Mouse (Mus musculus): ENCODE data around the gene Slc33a1.

Gene Slc33a1

DNA sequence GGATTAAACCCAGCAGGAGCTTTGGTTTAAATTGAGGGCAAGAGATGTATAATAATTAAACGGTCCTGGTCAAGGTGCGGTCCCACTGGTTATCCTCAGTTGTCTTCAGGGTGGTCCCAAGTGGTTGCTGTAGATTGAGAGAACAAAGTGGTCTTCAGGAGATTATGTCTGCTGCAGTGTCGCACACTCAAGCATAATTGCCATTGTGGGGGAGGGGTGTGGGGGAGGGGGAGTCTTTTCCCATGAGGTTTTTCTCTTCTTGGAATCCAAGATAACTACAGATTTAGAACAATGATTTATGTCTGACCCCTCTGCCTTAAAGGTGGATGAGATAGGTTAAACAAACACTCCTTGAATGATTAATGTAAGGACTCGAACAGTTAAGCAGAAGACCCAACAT lies 54.3 kb downstream of the Slc33a1 start:
- no peak for TF ChIP-seq GATA4 (IDR thresholded peaks at IDR 0.05; ENCODE audit: insufficient replicate concordance, low read length)

DNA sequence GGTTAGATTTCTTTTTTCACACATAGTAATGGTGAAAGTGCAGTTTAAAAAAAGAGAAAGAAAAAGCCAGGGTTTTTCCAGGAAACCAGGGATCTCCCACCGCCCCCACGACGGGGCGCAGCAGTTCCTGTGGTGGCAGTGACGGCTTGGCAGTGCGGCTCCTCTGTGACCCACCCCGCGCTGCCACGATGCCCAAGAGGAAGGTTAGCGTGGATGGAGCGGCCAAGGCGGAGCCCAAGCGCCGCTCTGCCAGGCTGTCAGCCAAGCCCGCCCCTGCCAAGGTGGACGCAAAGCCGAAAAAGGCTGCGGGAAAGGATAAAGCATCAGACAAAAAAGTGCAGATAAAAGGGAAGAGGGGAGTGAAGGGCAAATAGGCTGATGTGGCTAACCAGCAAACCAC lies 59.3 kb downstream of the Slc33a1 start:
- TF ChIP-seq GATA4 (IDR thresholded peaks at IDR 0.05; ENCODE audit: insufficient replicate concordance, low read length): no peak

DNA sequence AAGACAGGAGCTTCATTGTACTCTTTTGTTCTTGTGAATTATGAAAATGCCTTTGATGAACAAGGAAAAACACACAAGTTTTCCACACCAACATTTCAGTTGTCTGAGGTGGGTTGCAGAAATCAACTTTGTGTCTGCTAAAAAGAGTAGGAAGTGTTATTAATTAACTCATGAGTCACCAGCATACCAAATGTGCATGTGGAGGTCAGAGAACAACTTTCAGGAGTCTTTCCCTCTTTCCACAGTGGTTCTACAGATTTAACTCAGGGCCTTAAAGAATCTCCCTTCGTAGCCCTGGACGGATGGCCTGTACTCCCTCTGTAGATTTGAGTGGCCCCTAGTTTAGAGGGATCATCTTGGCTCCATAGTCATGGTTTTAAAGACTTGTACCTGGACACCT lies 60.4 kb downstream of the Slc33a1 start:
- no peak for TF ChIP-seq GATA4 (IDR thresholded peaks at IDR 0.05; ENCODE audit: insufficient replicate concordance, low read length)

DNA sequence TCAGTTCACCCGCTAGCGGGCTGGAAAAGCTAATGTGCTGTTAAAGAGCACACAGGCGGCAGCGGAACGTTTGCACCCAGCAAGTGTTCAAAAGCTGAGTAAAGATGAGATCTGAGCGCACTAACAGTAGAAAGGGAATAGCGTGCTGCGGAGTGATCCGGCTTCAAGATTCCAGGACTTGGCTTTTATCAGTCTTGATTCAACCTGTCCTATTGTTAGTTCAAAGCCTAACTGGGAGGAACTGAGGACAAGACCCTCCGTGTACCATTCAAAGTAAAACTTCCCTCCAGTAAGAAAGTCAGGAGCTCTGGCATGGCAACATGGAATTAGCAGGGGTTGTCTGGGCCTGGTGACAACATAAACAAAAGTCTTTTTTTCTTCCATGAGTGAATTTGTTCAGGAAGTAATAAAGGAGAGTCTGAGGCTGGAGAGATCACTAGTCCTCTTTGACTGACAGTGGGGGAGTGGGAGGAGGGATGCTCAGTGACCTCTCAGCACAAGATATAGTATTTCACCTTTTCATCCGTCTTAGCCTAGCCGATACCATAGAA lies 64.5 kb downstream of the Slc33a1 start:
- no peak for TF ChIP-seq GATA4 (IDR thresholded peaks at IDR 0.05; ENCODE audit: insufficient replicate concordance, low read length)

DNA sequence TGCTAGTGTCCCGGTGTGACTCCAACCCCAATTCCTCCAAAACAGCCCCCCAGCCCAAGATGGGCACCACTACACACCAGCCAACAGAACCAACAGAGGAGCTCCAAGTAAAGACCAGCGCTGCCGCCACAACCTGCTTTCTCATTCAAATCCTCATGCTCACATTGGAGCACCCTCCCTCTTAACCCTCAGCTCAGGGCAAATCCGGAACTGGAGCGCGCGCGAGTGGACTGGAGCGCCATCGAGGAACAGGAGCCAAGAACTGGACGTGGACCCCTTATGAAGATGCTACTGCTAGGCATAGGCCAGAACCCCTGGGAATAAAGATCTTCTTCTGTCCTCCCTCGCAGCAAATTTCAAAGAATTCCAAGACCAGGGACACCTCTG lies 65.3 kb downstream of the Slc33a1 start, which contains the start of gene Plch1:
TSS of gene Plch1 (minus strand) at position 164 of the 387 bp plus-strand sequence.
- no peak for TF ChIP-seq GATA4 (IDR thresholded peaks at IDR 0.05; ENCODE audit: insufficient replicate concordance, low read length)

GRCm38 (mm10) chr3:63898581-63899308 lies 65.8 kb downstream of the Slc33a1 start:
- TF ChIP-seq GATA4 (IDR thresholded peaks at IDR 0.05; ENCODE audit: insufficient replicate concordance, low read length): no peak

DNA sequence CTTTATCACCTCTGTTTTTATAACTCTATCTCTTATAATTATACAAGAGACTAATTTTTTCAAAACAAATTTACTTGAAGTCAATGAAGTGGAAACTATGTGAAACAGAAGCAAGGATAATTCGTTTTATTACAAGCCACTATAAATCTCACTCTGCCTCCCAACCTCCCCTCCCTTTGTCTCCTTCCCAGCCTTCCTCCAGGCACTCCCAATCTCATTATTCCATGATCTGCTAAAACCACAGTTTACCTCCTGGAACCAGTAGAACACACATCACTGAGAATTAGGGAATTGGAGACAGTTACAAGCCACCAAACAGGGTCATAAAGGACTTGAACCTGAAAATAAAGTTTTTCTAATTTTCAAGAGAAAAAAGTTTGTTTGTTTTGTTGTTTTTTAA lies 67.4 kb downstream of the Slc33a1 start:
- TF ChIP-seq GATA4 (IDR thresholded peaks at IDR 0.05; ENCODE audit: insufficient replicate concordance, low read length): no peak

GRCm38 (mm10) chr3:63896303-63896702 lies 68.3 kb downstream of the Slc33a1 start:
- no peak for TF ChIP-seq GATA4 (IDR thresholded peaks at IDR 0.05; ENCODE audit: insufficient replicate concordance, low read length)

DNA sequence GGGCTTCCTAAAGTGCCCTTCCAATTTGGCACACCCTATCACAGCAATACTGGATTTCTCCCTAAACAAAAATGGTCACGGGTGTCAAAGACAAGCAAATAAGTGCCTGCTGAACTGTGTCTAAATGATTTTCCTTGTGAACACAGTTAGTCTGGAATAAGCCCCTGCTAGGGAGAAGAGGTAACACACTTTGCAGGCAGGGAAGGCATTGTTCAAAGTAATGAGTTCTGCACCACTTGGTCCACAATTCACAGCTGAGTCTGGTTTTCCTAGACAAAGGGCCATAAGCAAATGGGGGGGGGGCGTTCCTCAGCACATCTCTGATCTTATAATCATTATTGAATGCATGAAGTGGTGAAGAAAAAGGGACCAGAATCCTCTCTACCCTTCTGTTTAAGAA lies 68.8 kb downstream of the Slc33a1 start:
- no peak for TF ChIP-seq GATA4 (IDR thresholded peaks at IDR 0.05; ENCODE audit: insufficient replicate concordance, low read length)

DNA sequence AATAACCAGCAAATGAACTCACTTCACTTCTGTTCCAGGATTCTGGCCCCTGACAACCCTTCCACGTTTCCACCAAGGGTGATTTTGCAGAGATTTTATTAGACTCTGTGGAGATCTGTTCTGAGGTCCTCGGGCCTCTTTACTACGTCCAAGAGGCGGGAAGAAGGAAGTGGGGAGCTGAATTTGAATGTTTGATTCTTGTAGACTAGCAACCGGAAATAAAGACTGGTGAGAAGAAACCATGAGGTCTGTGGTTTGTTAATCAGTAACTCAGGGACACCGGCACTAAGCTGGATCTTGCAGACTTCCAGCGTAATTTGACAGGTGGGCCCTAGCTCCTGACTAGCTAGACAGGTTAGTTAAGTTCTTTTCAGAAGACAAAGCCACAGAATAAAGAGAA lies 70.9 kb downstream of the Slc33a1 start:
- TF ChIP-seq GATA4 (IDR thresholded peaks at IDR 0.05; ENCODE audit: insufficient replicate concordance, low read length): no peak

- TF ChIP-seq GATA4 (IDR thresholded peaks at IDR 0.05; ENCODE audit: insufficient replicate concordance, low read length): no peak
Measured at GRCm38 (mm10) chr3:63892154-63892553, 72.4 kb downstream of the Slc33a1 start.
